Mouse (Mus musculus): ENCODE measurements around the gene Spag6.

GRCm38 (mm10) chr2:18675681-18676456 is 18.0 kb upstream of the Spag6 start:
- TF ChIP-seq CTCF (IDR thresholded peaks at IDR 0.05; ENCODE audit: extremely low read depth, insufficient read length, insufficient replicate concordance, low read depth, low read length): no peak
- no peak for TF ChIP-seq POLR2A (IDR thresholded peaks at IDR 0.05; ENCODE audit: low read depth, low read length)

All from small intestine, adult 2 months (tissue).